Mouse (Mus musculus) kidney, embryonic 14.5 days (tissue): ENCODE data around the gene Lta. TPM values are rescaled to one million over a fixed set of nuclear protein-coding genes. Genes with fewer than 3 reads are reported as not detected.

Experiments used
- ATAC-seq: fragments of 200-750 bp; cut with Nextera tagmentation; 2 replicates; pipeline ENCODE4 v1.8.0; 2017; ENCODE audit warnings: moderate number of reproducible peaks, mild to moderate bottlenecking, moderate TSS enrichment, moderate library complexity; ENCODE audit not compliant: low FRiP score, low TSS enrichment
- H3K27ac ChIP-seq: fragments of 300-500 bp; sonication (generic); 2 replicates; pipeline ENCODE4 v1.5.1; 2014; ENCODE audit warnings: low read depth, mild to moderate bottlenecking, low read length, moderate library complexity, mixed read lengths
- H3K27me3 ChIP-seq: fragments of 300-500 bp; sonication (generic); 2 replicates; pipeline ENCODE4 v1.6.1; 2014; ENCODE audit warnings: mild to moderate bottlenecking, low read length; ENCODE audit not compliant: control insufficient read depth, insufficient read depth
- H3K36me3 ChIP-seq: fragments of 300-500 bp; sonication (generic); 2 replicates; pipeline ENCODE4 v1.6.1; 2014; ENCODE audit warnings: low read length, mixed read lengths; ENCODE audit not compliant: control insufficient read depth, insufficient read depth
- H3K4me1 ChIP-seq: fragments of 300-500 bp; sonication (generic); 2 replicates; pipeline ENCODE4 v1.6.1; 2014; ENCODE audit warnings: low read length, mixed read lengths; ENCODE audit not compliant: control insufficient read depth, insufficient read depth
- H3K4me2 ChIP-seq: fragments of 300-500 bp; sonication (generic); replicated peaks from 2 replicates; pipeline ENCODE4 v1.6.1; 2014; ENCODE audit warnings: low read depth, mild to moderate bottlenecking, low read length
- H3K4me3 ChIP-seq: fragments of 300-500 bp; sonication (generic); 2 replicates; pipeline ENCODE4 v1.5.1; 2014; ENCODE audit warnings: mild to moderate bottlenecking, low read length
- H3K9ac ChIP-seq: fragments of 300-500 bp; sonication (generic); 2 replicates; pipeline ENCODE4 v1.6.1; 2014; ENCODE audit warnings: low read depth, mild to moderate bottlenecking, low read length, moderate library complexity
- H3K9me3 ChIP-seq: fragments of 300-500 bp; sonication (generic); 2 replicates; pipeline ENCODE4 v1.6.1; 2016; ENCODE audit warnings: low read length; ENCODE audit not compliant: control insufficient read depth
- WGBS: fragments of 180-500 bp; shearing (Covaris S2); extraction: QIAGEN DNeasy Blood & Tissue Kit; methylation state at CpG from one replicate; pipeline ENCODE4 v1.1.7; 2014; 5-methylcytosine and 5-hydroxymethylcytosine counted together
- polyA plus RNA-seq: library from polyadenylated mRNA; unstranded; fragments of >200 nt; fragmentation: Nextera tagmentation; extraction: Ambion mirVana; gene quantifications from 2 replicates; pipeline ENCODE4 v1.2.1, GENCODE M21; 2014

Lta gene
- polyA plus RNA-seq, 1 experiment from 2014 or later, result not detected

GRCm38 (mm10) chr17:35168541-35169207 is 36.5 kb downstream of the Lta start:
- no peaks in the 10 kb centered on the region for H3K27me3 ChIP-seq
- no peaks in the 10 kb centered on the region for H3K36me3 ChIP-seq
- H3K9ac ChIP-seq, result no peak overlapping the region
- H3K27ac ChIP-seq, result no peak overlapping the region
- no peak overlapping the region for H3K4me2 ChIP-seq
- no peak for ATAC-seq
- no peaks in the 10 kb centered on the region for H3K9me3 ChIP-seq
- H3K4me3 ChIP-seq, result no peak overlapping the region
- WGBS, result 22% methylated on average over 4 of the region's 4 CpGs
- H3K4me1 ChIP-seq, result no peaks in the 10 kb centered on the region; the same call in 1 of the 2 replicates

DNA sequence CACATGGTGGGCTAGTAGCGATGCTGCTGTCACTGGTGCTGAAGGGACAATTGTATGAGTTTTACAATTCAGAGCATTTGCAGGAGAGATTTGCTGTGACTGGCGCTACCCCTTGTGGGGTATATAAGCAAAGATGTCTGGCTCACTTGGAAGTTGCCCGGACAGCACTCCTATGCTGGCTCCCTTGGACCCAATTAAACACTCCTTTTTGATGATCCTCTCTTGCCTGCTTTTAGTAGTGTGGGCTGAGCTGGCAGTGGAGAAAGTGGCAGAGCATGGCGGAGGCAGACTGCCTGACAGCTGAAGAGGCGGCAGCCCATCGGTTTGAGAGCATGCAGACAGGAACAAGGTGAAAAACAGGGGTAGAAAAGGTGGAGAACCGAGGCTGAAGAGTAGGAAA is 37.4 kb downstream of the Lta start:
- Histone ChIP-seq H3K4me1 (peaks cover 5% of the 10 kb centered on the region; the same call in 1 of the 2 replicates), H3K4me3 (no peak overlapping the region), H3K4me2 (no peak overlapping the region), H3K27me3 (no peaks in the 10 kb centered on the region), H3K9ac (no peak overlapping the region), H3K27ac (no peak overlapping the region), H3K9me3 (no peaks in the 10 kb centered on the region), H3K36me3 (no peaks in the 10 kb centered on the region)
- ATAC-seq, result no peak
- 89% methylated on average over 7 of the region's 7 CpGs for WGBS

GRCm38 (mm10) chr17:35166352-35167035 is 38.7 kb downstream of the Lta start:
- 58% methylated on average over 8 of the region's 8 CpGs for WGBS
- Histone ChIP-seq H3K36me3 (peaks cover 12% of the 10 kb centered on the region), H3K4me1 (peaks cover 18% of the 10 kb centered on the region; the same call in 1 of the 2 replicates), H3K9me3 (no peaks in the 10 kb centered on the region), H3K4me2 (peak overlapping the region; percentile 48; the same call in 1 of the 2 replicates), H3K27me3 (no peaks in the 10 kb centered on the region), H3K4me3 (peak overlapping the region; percentile 87; the same call in 1 of the 2 replicates), H3K9ac (no peak overlapping the region), H3K27ac (peak overlapping the region; percentile 96; the same call in 1 of the 2 replicates)
- no peak for ATAC-seq

DNA sequence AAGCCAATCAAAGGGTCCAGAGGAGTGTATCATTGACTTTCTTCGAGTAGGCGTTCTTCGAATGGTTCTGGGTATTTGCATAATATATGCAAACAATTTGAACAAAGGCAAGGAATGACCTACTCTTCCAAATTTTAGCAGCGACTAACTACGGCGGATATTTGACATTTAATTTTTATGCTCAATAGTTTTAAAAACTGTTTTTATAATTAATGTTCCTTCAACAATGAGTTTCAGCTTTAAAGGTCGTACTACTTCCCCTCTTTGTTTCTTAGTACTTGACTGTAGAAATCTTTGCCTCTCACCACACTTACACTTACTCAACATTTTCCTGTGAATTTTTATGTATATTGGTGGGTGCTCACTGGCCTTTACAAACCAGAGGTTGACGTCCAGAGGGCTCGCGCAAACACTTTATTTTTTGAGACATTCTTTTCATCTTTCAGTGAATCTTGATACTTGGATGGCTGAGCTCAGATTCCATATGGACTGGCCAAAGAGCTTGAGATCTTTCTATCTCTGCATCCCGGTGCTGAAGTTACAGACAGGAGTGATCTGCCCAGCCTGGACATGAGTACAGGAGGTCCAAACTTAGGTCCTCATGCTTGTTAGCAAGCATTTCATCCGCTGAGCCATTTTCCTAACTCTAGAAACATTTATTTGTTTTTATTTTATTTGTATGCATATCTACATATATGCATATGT is 39.5 kb downstream of the Lta start:
- peaks cover 20% of the 10 kb centered on the region; the same call in 1 of the 2 replicates for H3K4me1 ChIP-seq
- peak overlapping the region; percentile 96 for H3K27ac ChIP-seq
- peak overlapping the region; percentile 57 for H3K9ac ChIP-seq
- ATAC-seq, result peak; percentile 85
- no peaks in the 10 kb centered on the region for H3K27me3 ChIP-seq
- peaks cover 20% of the 10 kb centered on the region for H3K36me3 ChIP-seq
- H3K4me3 ChIP-seq, result peak overlapping the region; percentile 87
- WGBS, result 20% methylated on average over 12 of the region's 12 CpGs
- H3K9me3 ChIP-seq, result no peaks in the 10 kb centered on the region
- peak overlapping the region; percentile 48 for H3K4me2 ChIP-seq

GRCm38 (mm10) chr17:35164568-35165450 is 40.3 kb downstream of the Lta start, which contains the start of gene Prrc2a:
TSS of gene Prrc2a (minus strand) at chr17:35164897.
- peak; percentile 97 for ATAC-seq

DNA sequence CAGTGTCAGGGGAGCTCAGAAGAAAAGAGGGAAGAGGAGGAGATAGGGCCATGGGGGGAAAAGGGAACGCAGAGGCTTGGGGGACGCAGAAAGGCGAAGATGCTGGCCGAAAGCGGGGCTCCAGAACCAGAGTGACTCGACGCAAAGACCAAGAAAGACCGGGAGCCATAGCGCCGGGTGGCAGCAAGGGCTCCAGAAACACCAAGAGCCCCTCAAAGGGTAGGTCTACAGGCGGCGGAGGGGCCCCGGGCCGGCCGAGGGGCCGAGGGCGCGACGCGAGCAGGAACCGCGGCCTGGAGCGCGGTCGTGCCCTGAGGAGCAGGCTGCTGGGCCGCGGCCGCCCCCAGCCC is 41.0 kb downstream of the Lta start:
- ATAC-seq, result no peak
- peak overlapping the region; percentile 90 for H3K27ac ChIP-seq
- H3K27me3 ChIP-seq, result no peaks in the 10 kb centered on the region
- peaks cover 20% of the 10 kb centered on the region; the same call in 1 of the 2 replicates for H3K4me1 ChIP-seq
- H3K9me3 ChIP-seq, result no peaks in the 10 kb centered on the region
- peak overlapping the region; percentile 98 for H3K4me2 ChIP-seq
- H3K9ac ChIP-seq, result peak overlapping the region; percentile 97
- peak overlapping the region; percentile 87 for H3K4me3 ChIP-seq
- H3K36me3 ChIP-seq, result peaks cover 35% of the 10 kb centered on the region
- 0% methylated on average over 21 of the region's 28 CpGs for WGBS

More at GRCm38 (mm10) chr17:35164568-35165450, 40.3 kb downstream of the Lta start, which contains the start of gene Prrc2a:
- Histone ChIP-seq H3K9ac (peak within 1 kb of the TSS; percentile 97), H3K27ac (peak within 1 kb of the TSS; percentile 96), H3K36me3 (peaks cover 28% of the 10 kb centered on the region), H3K27me3 (no peaks in the 10 kb centered on the region), H3K4me2 (peak within 1 kb of the TSS; percentile 98), H3K9me3 (no peaks in the 10 kb centered on the region), H3K4me3 (peak within 1 kb of the TSS; percentile 87), H3K4me1 (peaks cover 20% of the 10 kb centered on the region; the same call in 1 of the 2 replicates)
- WGBS, result under 1% methylated on average over 66 of the region's 89 CpGs

- Histone ChIP-seq H3K27me3 (no peaks in the 10 kb centered on the region), H3K9ac (peak overlapping the region; percentile 97), H3K4me3 (peak overlapping the region; percentile 87), H3K9me3 (no peaks in the 10 kb centered on the region), H3K27ac (peak overlapping the region; percentile 90; the same call in 1 of the 2 replicates), H3K4me2 (peak overlapping the region; percentile 98), H3K36me3 (peaks cover 41% of the 10 kb centered on the region), H3K4me1 (peaks cover 20% of the 10 kb centered on the region; the same call in 1 of the 2 replicates)
- 5% methylated on average over 8 of the region's 8 CpGs for WGBS
- no peak for ATAC-seq
These were observed 41.6 kb downstream of the Lta start for GRCm38 (mm10) chr17:35163326-35164081.
